Mouse (Mus musculus) right cerebral cortex, adult 2 months (tissue): ENCODE data around the gene Kctd17.
A peak's percentile ranks its signal among the peaks of the same experiment; 100 is the strongest.

Experiments used
- DNase-seq, 2 experiments: peaks; one replicate each; pipeline ENCODE4 v3.0.0; 2021 to 2022; ENCODE audit warnings: low spot score in 2 of 2

Gene Kctd17

GRCm38 (mm10) chr15:78481448-78482000, 53.2 kb downstream of the Kctd17 start:
- DNase-seq, result no peak

- no peak for DNase-seq
Observed at GRCm38 (mm10) chr15:78482518-78482917, 54.2 kb downstream of the Kctd17 start.

- peak in 1 of 2 experiments; percentile 5 for DNase-seq
Observed at GRCm38 (mm10) chr15:78483311-78483710, 54.9 kb downstream of the Kctd17 start.

- no peak for DNase-seq
Observed at GRCm38 (mm10) chr15:78486564-78486963, 58.2 kb downstream of the Kctd17 start.

GRCm38 (mm10) chr15:78487066-78487465, 58.7 kb downstream of the Kctd17 start:
- DNase-seq, result no peak
